Mouse (Mus musculus) erythroblast, embryonic 14.5 days (primary cell): ENCODE data around the gene Lnx2.

Experiments used
- GATA1 ChIP-seq: IDR thresholded peaks from 2 replicates; pipeline ENCODE4 v1.6.1; 2012; ENCODE audit warnings: low read length, inconsistent platforms, mixed read lengths
- TAL1 ChIP-seq: IDR thresholded peaks from 3 replicates; pipeline ENCODE4 v1.6.1; 2012; ENCODE audit warnings: low read length, inconsistent platforms, mixed read lengths

GRCm38 (mm10) chr5:147056712-147057290 is 19.6 kb downstream of the Lnx2 start:
- TF ChIP-seq GATA1 (no peak), TAL1 (no peak)
